Mouse (Mus musculus): ENCODE results near the gene Tns1.

Gene Tns1

GRCm38 (mm10) chr1:74121821-74122576, 2.2 kb downstream of the Tns1 start:
- DNase-seq, result peak; percentile 90

GRCm38 (mm10) chr1:74121138-74121537, 3.1 kb downstream of the Tns1 start:
- no peak for DNase-seq

GRCm38 (mm10) chr1:74119115-74119514, 5.1 kb downstream of the Tns1 start:
- peak; percentile 73 for DNase-seq

- peak; percentile 57 for DNase-seq
Observed at GRCm38 (mm10) chr1:74117876-74118275, 6.4 kb downstream of the Tns1 start.

- DNase-seq, result no peak
Observed at GRCm38 (mm10) chr1:74113071-74113470, 11.2 kb downstream of the Tns1 start.

GRCm38 (mm10) chr1:74111696-74112030, 12.6 kb downstream of the Tns1 start:
- no peak for DNase-seq

GRCm38 (mm10) chr1:74110932-74111695, 13.1 kb downstream of the Tns1 start:
- peak; percentile 73 for DNase-seq

- no peak for DNase-seq
Observed at GRCm38 (mm10) chr1:74109670-74110069, 14.6 kb downstream of the Tns1 start.

- peak; percentile 71 for DNase-seq
Observed at GRCm38 (mm10) chr1:74107931-74108618, 16.2 kb downstream of the Tns1 start.

GRCm38 (mm10) chr1:74106214-74106613, 18.0 kb downstream of the Tns1 start:
- DNase-seq, result no peak

- DNase-seq, result peak; percentile 61
Observed at GRCm38 (mm10) chr1:74105660-74106059, 18.6 kb downstream of the Tns1 start.

- DNase-seq, result no peak
Observed at GRCm38 (mm10) chr1:74103654-74104353, 20.4 kb downstream of the Tns1 start.

GRCm38 (mm10) chr1:74099001-74099435, 25.2 kb downstream of the Tns1 start:
- no peak for DNase-seq

- no peak for DNase-seq
Observed at GRCm38 (mm10) chr1:74098004-74099000, 25.9 kb downstream of the Tns1 start.

GRCm38 (mm10) chr1:74095728-74096127, 28.5 kb downstream of the Tns1 start:
- no peak for DNase-seq

GRCm38 (mm10) chr1:74095296-74095695, 29.0 kb downstream of the Tns1 start:
- peak; percentile 76 for DNase-seq

GRCm38 (mm10) chr1:74094497-74095270, 29.6 kb downstream of the Tns1 start:
- no peak for DNase-seq

- DNase-seq, result peak; percentile 74
Observed at GRCm38 (mm10) chr1:74093447-74093846, 30.8 kb downstream of the Tns1 start.

- DNase-seq, result no peak
Observed at GRCm38 (mm10) chr1:74092242-74092641, 32.0 kb downstream of the Tns1 start.

- DNase-seq, result no peak
Observed at GRCm38 (mm10) chr1:74091611-74092224, 32.5 kb downstream of the Tns1 start.
